Mouse (Mus musculus) adrenal gland, adult (tissue): ENCODE measurements around the gene Cacna2d4.

Source experiments
- DNase-seq, 2 experiments: peaks; one replicate each; pipeline ENCODE4 v3.0.0; 2022 to 2023; ENCODE audit warnings: low spot score in 1 of 2; ENCODE audit not compliant: inconsistent age in 2 of 2

The Cacna2d4 gene

GRCm38 (mm10) chr6:119303331-119303730, 67.0 kb downstream of the Cacna2d4 start:
- DNase-seq = no peak

GRCm38 (mm10) chr6:119307867-119308413, 71.6 kb downstream of the Cacna2d4 start:
- no peak for DNase-seq

- DNase-seq = no peak
These were observed 73.8 kb downstream of the Cacna2d4 start for GRCm38 (mm10) chr6:119310176-119310575.

GRCm38 (mm10) chr6:119312381-119312780, 76.1 kb downstream of the Cacna2d4 start:
- no peak for DNase-seq

GRCm38 (mm10) chr6:119313096-119313495, 76.8 kb downstream of the Cacna2d4 start:
- no peak for DNase-seq

- no peak for DNase-seq
These were observed 77.5 kb downstream of the Cacna2d4 start for GRCm38 (mm10) chr6:119313588-119314375.

GRCm38 (mm10) chr6:119314751-119315476, 78.6 kb downstream of the Cacna2d4 start:
- no peak for DNase-seq

GRCm38 (mm10) chr6:119318732-119319131, 82.4 kb downstream of the Cacna2d4 start:
- DNase-seq = no peak

GRCm38 (mm10) chr6:119319358-119319757, 83.0 kb downstream of the Cacna2d4 start:
- DNase-seq = no peak

- DNase-seq = peak; percentile 31 to 70
These were observed 84.2 kb downstream of the Cacna2d4 start for GRCm38 (mm10) chr6:119320481-119320880.

- DNase-seq = no peak
These were observed 85.4 kb downstream of the Cacna2d4 start for GRCm38 (mm10) chr6:119321752-119322151.

GRCm38 (mm10) chr6:119324776-119325175, 88.5 kb downstream of the Cacna2d4 start:
- no peak for DNase-seq

GRCm38 (mm10) chr6:119325978-119326377, 89.7 kb downstream of the Cacna2d4 start:
- no peak for DNase-seq

GRCm38 (mm10) chr6:119326541-119326940, 90.2 kb downstream of the Cacna2d4 start:
- no peak for DNase-seq

GRCm38 (mm10) chr6:119328521-119329115, 92.3 kb downstream of the Cacna2d4 start:
- no peak for DNase-seq

- DNase-seq = no peak
These were observed 92.9 kb downstream of the Cacna2d4 start for GRCm38 (mm10) chr6:119329215-119329714.

- DNase-seq = no peak
These were observed 93.6 kb downstream of the Cacna2d4 start for GRCm38 (mm10) chr6:119329936-119330335.

- no peak for DNase-seq
These were observed 94.2 kb downstream of the Cacna2d4 start, which contains the start of gene Lrtm2 for GRCm38 (mm10) chr6:119330506-119330905. Lrtm2 (minus strand) TSS chr6:119330766.

- DNase-seq = no peak
These were observed 95.8 kb downstream of the Cacna2d4 start for GRCm38 (mm10) chr6:119332111-119332510.

GRCm38 (mm10) chr6:119333202-119333601, 96.9 kb downstream of the Cacna2d4 start:
- DNase-seq = peak; percentile 72 to 84

GRCm38 (mm10) chr6:119333831-119334230, 97.5 kb downstream of the Cacna2d4 start:
- DNase-seq = no peak
